Mouse (Mus musculus): ENCODE data around the gene Arhgef25. TPM values are rescaled to one million over a fixed set of nuclear protein-coding genes. Genes with fewer than 3 reads are reported as not detected.
A peak's percentile ranks its signal among the peaks of the same experiment; 100 is the strongest.
"Not testable (repeated sequence)": the region's sequence is repeated elsewhere in the genome, so short reads cannot be mapped to it uniquely, and the experiment has no call there.

Arhgef25 gene
- polyA plus RNA-seq, 2 experiments, result 3.4 to 7.7 TPM

- Histone ChIP-seq H3K4me3 (ENCODE audit: insufficient read depth in 1 of 2, low read depth in 2 of 2, low read length in 2 of 2) (peak within 1 kb of the TSS; percentile 54 to 63), H3K9me3 (ENCODE audit: control insufficient read depth, low read length) (no peaks in the 10 kb centered on the region), H3K36me3 (replicated peaks; ENCODE audit: control insufficient read depth, insufficient read depth, low read depth) (no peaks in the 10 kb centered on the region), H3K4me1 (replicated peaks; ENCODE audit: control insufficient read depth in 2 of 2, insufficient read depth in 2 of 2, low read length in 1 of 2) (peaks cover 4 to 11% of the 10 kb centered on the region in 2 experiments), H3K27ac (no peak within 1 kb of the TSS; the same call in 1 of the 2 replicates), H3K4me2 (ENCODE audit: low read depth) (peak within 1 kb of the TSS; percentile 96), H3K27me3 (ENCODE audit: control insufficient read depth, insufficient read depth, low read length) (peaks cover 24% of the 10 kb centered on the region), H3K9ac (replicated peaks) (peak within 1 kb of the TSS; percentile 72)
- 3% methylated on average over 52 of the region's 52 CpGs for WGBS (ENCODE audit: insufficient replicate concordance)
- DNase-seq (ENCODE audit: low read depth in 3 of 3, low spot score in 3 of 3), result peak; percentile 60 to 65 (median 61)
- peak; percentile 80 for ATAC-seq (ENCODE audit: insufficient read depth)
- peak; percentile 88 for TF ChIP-seq CTCF (IDR thresholded peaks at IDR 0.05; ENCODE audit: low read depth)
- no peak for TF ChIP-seq EP300 (IDR thresholded peaks at IDR 0.05; ENCODE audit: low read depth)
These were observed 25.1 kb downstream of the Arhgef25 start, which contains the start of gene B4galnt1 for GRCm38 (mm10) chr10:127164631-127165353. B4galnt1 (plus strand) TSS chr10:127165225.

- Histone ChIP-seq H3K4me1 (replicated peaks; ENCODE audit: control insufficient read depth in 2 of 2, insufficient read depth in 2 of 2, low read length in 1 of 2) (peaks cover 4 to 11% of the 10 kb centered on the region in 2 experiments), H3K27ac (no peak overlapping the region), H3K27me3 (ENCODE audit: control insufficient read depth, insufficient read depth, low read length) (peaks cover 20% of the 10 kb centered on the region), H3K4me3 (ENCODE audit: insufficient read depth in 1 of 2, low read depth in 2 of 2, low read length in 2 of 2) (no peak overlapping the region), H3K36me3 (replicated peaks; ENCODE audit: control insufficient read depth, insufficient read depth, low read depth) (no peaks in the 10 kb centered on the region), H3K4me2 (ENCODE audit: low read depth) (peak overlapping the region; percentile 96; the same call in 1 of the 2 replicates), H3K9ac (replicated peaks) (no peak overlapping the region), H3K9me3 (ENCODE audit: control insufficient read depth, low read length) (no peaks in the 10 kb centered on the region)
- TF ChIP-seq EP300 (IDR thresholded peaks at IDR 0.05; ENCODE audit: low read depth), result no peak
- TF ChIP-seq CTCF (IDR thresholded peaks at IDR 0.05; ENCODE audit: low read depth), result no peak
- 69% methylated on average over 4 of the region's 4 CpGs for WGBS (ENCODE audit: insufficient replicate concordance)
- DNase-seq (ENCODE audit: low read depth in 3 of 3, low spot score in 3 of 3) (no peak), ATAC-seq (ENCODE audit: insufficient read depth) (no peak)
These were observed 25.7 kb downstream of the Arhgef25 start for GRCm38 (mm10) chr10:127164190-127164589.

- not testable (repeated sequence) for H3K9ac ChIP-seq (replicated peaks); H3K27ac ChIP-seq; DNase-seq (ENCODE audit: low read depth in 3 of 3, low spot score in 3 of 3); H3K4me2 ChIP-seq (ENCODE audit: low read depth); H3K4me3 ChIP-seq (ENCODE audit: insufficient read depth in 1 of 2, low read depth in 2 of 2, low read length in 2 of 2); H3K9me3 ChIP-seq (ENCODE audit: control insufficient read depth, low read length); ATAC-seq (ENCODE audit: insufficient read depth); H3K36me3 ChIP-seq (replicated peaks; ENCODE audit: control insufficient read depth, insufficient read depth, low read depth)
- peaks cover 20% of the 10 kb centered on the region for H3K27me3 ChIP-seq (ENCODE audit: control insufficient read depth, insufficient read depth, low read length)
- H3K4me1 ChIP-seq (replicated peaks; ENCODE audit: control insufficient read depth in 2 of 2, insufficient read depth in 2 of 2, low read length in 1 of 2), result peaks cover 7 to 16% of the 10 kb centered on the region in 2 experiments
- 34% methylated on average over 7 of the region's 7 CpGs for WGBS (ENCODE audit: insufficient replicate concordance)
These were observed 27.1 kb downstream of the Arhgef25 start for GRCm38 (mm10) chr10:127162771-127163261.

DNA sequence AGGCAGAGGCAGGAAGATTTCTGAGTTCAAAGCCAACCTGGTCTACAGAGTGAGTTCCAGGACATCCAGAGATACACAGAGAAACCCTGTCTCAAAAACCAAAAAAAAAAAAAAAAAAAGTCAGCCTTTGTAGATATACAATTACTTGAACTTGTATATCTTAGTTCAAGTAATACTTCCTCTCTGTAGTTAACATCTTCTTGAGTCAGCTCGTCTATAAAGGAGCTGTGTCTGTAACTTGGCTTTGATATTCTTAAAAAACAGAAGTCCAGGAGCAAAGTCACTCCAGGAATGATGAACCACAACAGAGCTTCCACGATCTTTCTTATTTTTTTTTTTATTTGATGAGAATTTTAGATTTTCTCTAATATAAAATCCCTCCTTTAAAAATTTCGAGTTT, 29.2 kb downstream of the Arhgef25 start:
- DNase-seq (ENCODE audit: low read depth in 3 of 3, low spot score in 3 of 3) (no peak), ATAC-seq (ENCODE audit: insufficient read depth) (no peak)
- no peak overlapping the region for H3K4me2 ChIP-seq (ENCODE audit: low read depth)
- peaks cover 6% of the 10 kb centered on the region for H3K27me3 ChIP-seq (ENCODE audit: control insufficient read depth, insufficient read depth, low read length)
- no peak overlapping the region for H3K27ac ChIP-seq
- H3K9me3 ChIP-seq (ENCODE audit: control insufficient read depth, low read length), result no peaks in the 10 kb centered on the region
- H3K36me3 ChIP-seq (replicated peaks; ENCODE audit: control insufficient read depth, insufficient read depth, low read depth), result no peaks in the 10 kb centered on the region
- TF ChIP-seq CTCF (IDR thresholded peaks at IDR 0.05; ENCODE audit: low read depth) (no peak), EP300 (IDR thresholded peaks at IDR 0.05; ENCODE audit: low read depth) (no peak)
- H3K4me1 ChIP-seq (replicated peaks; ENCODE audit: control insufficient read depth in 2 of 2, insufficient read depth in 2 of 2, low read length in 1 of 2), result peaks cover 3 to 9% of the 10 kb centered on the region in 2 experiments; a peak in 3 of 4 replicates
- H3K9ac ChIP-seq (replicated peaks), result no peak overlapping the region
- WGBS (ENCODE audit: insufficient replicate concordance), result 40% methylated on average over 3 of the region's 3 CpGs
- H3K4me3 ChIP-seq (ENCODE audit: insufficient read depth in 1 of 2, low read depth in 2 of 2, low read length in 2 of 2), result no peak overlapping the region

- no peaks in the 10 kb centered on the region for H3K9me3 ChIP-seq (ENCODE audit: control insufficient read depth, low read length)
- no peak overlapping the region for H3K27ac ChIP-seq
These were observed 29.8 kb downstream of the Arhgef25 start for GRCm38 (mm10) chr10:127160081-127160480.

More at GRCm38 (mm10) chr10:127160081-127160480, 29.8 kb downstream of the Arhgef25 start:
- no peak for ATAC-seq (ENCODE audit: insufficient read depth)
- WGBS (ENCODE audit: insufficient replicate concordance), result 67% methylated on average over 9 of the region's 9 CpGs
- no peak for DNase-seq (ENCODE audit: low read depth in 3 of 3, low spot score in 3 of 3)
- no peak overlapping the region for H3K9ac ChIP-seq (replicated peaks)
- peaks cover under 1% of the 10 kb centered on the region; the same call in 1 of the 2 replicates for H3K27me3 ChIP-seq (ENCODE audit: control insufficient read depth, insufficient read depth, low read length)
- no peak overlapping the region for H3K4me2 ChIP-seq (ENCODE audit: low read depth)
- TF ChIP-seq EP300 (IDR thresholded peaks at IDR 0.05; ENCODE audit: low read depth) (no peak), CTCF (IDR thresholded peaks at IDR 0.05; ENCODE audit: low read depth) (no peak)
- H3K4me1 ChIP-seq (replicated peaks; ENCODE audit: control insufficient read depth in 2 of 2, insufficient read depth in 2 of 2, low read length in 1 of 2), result peaks cover 3 to 9% of the 10 kb centered on the region in 2 experiments; a peak in 3 of 4 replicates
- no peak overlapping the region for H3K4me3 ChIP-seq (ENCODE audit: insufficient read depth in 1 of 2, low read depth in 2 of 2, low read length in 2 of 2)
- H3K36me3 ChIP-seq (replicated peaks; ENCODE audit: control insufficient read depth, insufficient read depth, low read depth), result no peaks in the 10 kb centered on the region

All from liver, embryonic 14.5 days (tissue).